Mouse (Mus musculus) embryonic fibroblast, embryonic 13.5 days (primary cell): Measurements from ENCODE around the gene Carf.

ENCODE experiments used
- CTCF ChIP-seq: IDR thresholded peaks from 2 replicates; pipeline ENCODE4 v1.5.1; 2011; ENCODE audit warnings: mild to moderate bottlenecking, control low read depth, low read length, moderate library complexity, borderline replicate concordance; ENCODE audit not compliant: insufficient read depth
- POLR2A ChIP-seq: IDR thresholded peaks from 2 replicates; pipeline ENCODE4 v1.6.1; 2011; ENCODE audit warnings: low read depth, mild to moderate bottlenecking, control low read depth, low read length, moderate library complexity

DNA sequence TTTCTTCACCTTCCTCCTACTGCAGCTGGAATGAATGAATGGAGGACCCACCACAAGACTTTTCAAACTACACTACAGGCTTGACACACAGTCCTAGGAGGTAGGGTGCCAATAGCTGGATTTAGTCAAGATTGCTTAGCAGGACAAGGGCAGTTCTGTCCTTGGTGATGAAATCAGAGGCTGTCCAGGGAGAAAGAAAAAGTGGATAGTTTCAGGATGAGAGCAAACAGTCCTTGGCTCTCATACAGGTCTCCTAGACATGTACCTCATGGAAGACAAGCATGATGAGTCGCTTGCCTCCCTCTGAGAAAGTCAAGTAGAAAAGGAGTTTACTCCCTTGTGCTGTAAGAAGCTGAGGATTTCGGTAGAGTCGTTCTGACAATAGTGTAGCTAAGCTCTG lies 65.6 kb downstream of the Carf start:
- TF ChIP-seq POLR2A (no peak), CTCF (no peak)
